Mouse (Mus musculus) hindbrain, embryonic 10.5 days (tissue): Measurements from ENCODE around the gene Plppr3. TPM values are rescaled to one million over a fixed set of nuclear protein-coding genes. Genes with fewer than 3 reads are reported as not detected.
A peak's percentile ranks its signal among the peaks of the same experiment; 100 is the strongest.

Source experiments
- DNase-seq: peaks from one replicate; pipeline ENCODE4 v3.0.0-alpha.2; 2017; ENCODE audit warnings: low spot score
- H3K27ac ChIP-seq: fragments of 300-500 bp; sonication (generic); 2 replicates; pipeline ENCODE4 v1.5.1; 2016; ENCODE audit warnings: mild to moderate bottlenecking, moderate library complexity
- H3K27me3 ChIP-seq: fragments of 300-500 bp; sonication (generic); 2 replicates; pipeline ENCODE4 v1.6.1; 2016; ENCODE audit warnings: mild to moderate bottlenecking; ENCODE audit not compliant: poor library complexity, insufficient read depth, severe bottlenecking
- H3K36me3 ChIP-seq: fragments of 300-500 bp; sonication (generic); 2 replicates; pipeline ENCODE4 v1.6.1; 2016; ENCODE audit warnings: mild to moderate bottlenecking, moderate library complexity
- H3K4me1 ChIP-seq: fragments of 300-500 bp; sonication (generic); replicated peaks from 2 replicates; pipeline ENCODE4 v1.6.1; 2016; ENCODE audit warnings: mild to moderate bottlenecking
- H3K4me3 ChIP-seq: fragments of 300-500 bp; sonication (generic); 2 replicates; pipeline ENCODE4 v1.5.1; 2016; ENCODE audit warnings: mild to moderate bottlenecking, moderate library complexity
- H3K9me3 ChIP-seq: fragments of 300-500 bp; sonication (generic); 2 replicates; pipeline ENCODE4 v1.6.1; 2016; ENCODE audit warnings: mild to moderate bottlenecking, moderate library complexity
- WGBS: fragments of 180-500 bp; shearing (Covaris S2); methylation state at CpG from one replicate; pipeline ENCODE4 v1.1.7; 2016; 5-methylcytosine and 5-hydroxymethylcytosine counted together
- polyA plus RNA-seq: library from polyadenylated mRNA; unstranded; fragments of >200 nt; fragmentation: Nextera tagmentation; extraction: Ambion mirVana; gene quantifications from 2 replicates; pipeline ENCODE4 v1.2.1, GENCODE M21; 2016

The Plppr3 gene
- polyA plus RNA-seq, result 122 and 205 TPM in 2 replicates

GRCm38 (mm10) chr10:79874290-79874862 is at the start of gene Plppr3, which contains the start of gene Prtn3:
TSS of gene Plppr3 (minus strand) at chr10:79874634.
TSS of gene Prtn3 (plus strand) at chr10:79874476.
- Histone ChIP-seq H3K27me3 (peaks cover 24% of the 10 kb centered on the region), H3K36me3 (peaks cover 34% of the 10 kb centered on the region), H3K27ac (peak within 1 kb of the TSS; percentile 98), H3K4me1 (peaks cover 47% of the 10 kb centered on the region), H3K9me3 (no peaks in the 10 kb centered on the region), H3K4me3 (peak within 1 kb of the TSS; percentile 75)
- DNase-seq, result peak; percentile 82
- under 1% methylated on average over 57 of the region's 57 CpGs for WGBS

- Histone ChIP-seq H3K9me3 (no peaks in the 10 kb centered on the region), H3K4me3 (peak overlapping the region; percentile 44), H3K36me3 (no peaks in the 10 kb centered on the region), H3K27ac (no peak overlapping the region), H3K4me1 (peaks cover 62% of the 10 kb centered on the region), H3K27me3 (peaks cover 84% of the 10 kb centered on the region)
- no peak for DNase-seq
- WGBS, result 2% methylated on average over 34 of the region's 34 CpGs
Measured at GRCm38 (mm10) chr10:79921572-79921971, 47.1 kb upstream of the Plppr3 start.

GRCm38 (mm10) chr10:79920958-79921535 is 46.6 kb upstream of the Plppr3 start, which contains the start of gene R3hdm4:
TSS of gene R3hdm4 (minus strand) at chr10:79921208.
- Histone ChIP-seq H3K36me3 (no peaks in the 10 kb centered on the region), H3K4me1 (peaks cover 62% of the 10 kb centered on the region), H3K27ac (peak within 1 kb of the TSS; percentile 53), H3K9me3 (no peaks in the 10 kb centered on the region), H3K4me3 (peak within 1 kb of the TSS; percentile 44), H3K27me3 (peaks cover 79% of the 10 kb centered on the region)
- DNase-seq, result no peak
- 4% methylated on average over 41 of the region's 41 CpGs for WGBS

GRCm38 (mm10) chr10:79920056-79920890 is 45.8 kb upstream of the Plppr3 start:
- H3K27ac ChIP-seq, result peak overlapping the region; percentile 53
- H3K4me3 ChIP-seq, result peak overlapping the region; percentile 44
- no peaks in the 10 kb centered on the region for H3K36me3 ChIP-seq
- peak; percentile 47 for DNase-seq
- WGBS, result 18% methylated on average over 26 of the region's 26 CpGs
- peaks cover 74% of the 10 kb centered on the region for H3K27me3 ChIP-seq
- no peaks in the 10 kb centered on the region for H3K9me3 ChIP-seq
- H3K4me1 ChIP-seq, result peaks cover 62% of the 10 kb centered on the region

- H3K4me1 ChIP-seq, result peaks cover 71% of the 10 kb centered on the region
- 4% methylated on average over 20 of the region's 21 CpGs for WGBS
- peaks cover 74% of the 10 kb centered on the region for H3K27me3 ChIP-seq
- DNase-seq, result no peak
- H3K9me3 ChIP-seq, result no peaks in the 10 kb centered on the region
- no peak overlapping the region for H3K27ac ChIP-seq
- peak overlapping the region; percentile 44 for H3K4me3 ChIP-seq
- no peaks in the 10 kb centered on the region for H3K36me3 ChIP-seq
Measured at GRCm38 (mm10) chr10:79919251-79919849, 44.9 kb upstream of the Plppr3 start.

GRCm38 (mm10) chr10:79918231-79919078 is 44.0 kb upstream of the Plppr3 start:
- peak; percentile 33 for DNase-seq
- Histone ChIP-seq H3K27ac (peak overlapping the region; percentile 23; the same call in 1 of the 2 replicates), H3K9me3 (no peaks in the 10 kb centered on the region), H3K4me1 (peaks cover 77% of the 10 kb centered on the region), H3K36me3 (peaks cover 2% of the 10 kb centered on the region; the same call in 1 of the 2 replicates), H3K27me3 (peaks cover 66% of the 10 kb centered on the region), H3K4me3 (peak overlapping the region; percentile 73)
- 4% methylated on average over 35 of the region's 35 CpGs for WGBS

- 70% methylated on average over 5 of the region's 5 CpGs for WGBS
- peaks cover 10% of the 10 kb centered on the region for H3K36me3 ChIP-seq
- no peaks in the 10 kb centered on the region for H3K9me3 ChIP-seq
- H3K4me1 ChIP-seq, result peaks cover 77% of the 10 kb centered on the region
- DNase-seq, result no peak
- peak overlapping the region; percentile 73 for H3K4me3 ChIP-seq
- no peak overlapping the region for H3K27ac ChIP-seq
- peaks cover 57% of the 10 kb centered on the region for H3K27me3 ChIP-seq
Measured at GRCm38 (mm10) chr10:79917532-79918100, 43.2 kb upstream of the Plppr3 start.

GRCm38 (mm10) chr10:79916808-79917531 is 42.5 kb upstream of the Plppr3 start, which contains the start of gene Kiss1r:
TSS of gene Kiss1r (plus strand) at chr10:79916971.
- peak within 1 kb of the TSS; percentile 73 for H3K4me3 ChIP-seq
- H3K9me3 ChIP-seq, result no peaks in the 10 kb centered on the region
- peaks cover 17% of the 10 kb centered on the region for H3K36me3 ChIP-seq
- WGBS, result 3% methylated on average over 42 of the region's 42 CpGs
- peaks cover 77% of the 10 kb centered on the region for H3K4me1 ChIP-seq
- peaks cover 51% of the 10 kb centered on the region for H3K27me3 ChIP-seq
- H3K27ac ChIP-seq, result peak within 1 kb of the TSS; percentile 92
- DNase-seq, result peak; percentile 86

- Histone ChIP-seq H3K36me3 (peaks cover 26% of the 10 kb centered on the region), H3K9me3 (no peaks in the 10 kb centered on the region), H3K27me3 (peaks cover 42% of the 10 kb centered on the region), H3K27ac (peak overlapping the region; percentile 92), H3K4me3 (peak overlapping the region; percentile 73), H3K4me1 (peaks cover 71% of the 10 kb centered on the region)
- no peak for DNase-seq
- 7% methylated on average over 8 of the region's 8 CpGs for WGBS
Measured at GRCm38 (mm10) chr10:79916081-79916480, 41.6 kb upstream of the Plppr3 start.

GRCm38 (mm10) chr10:79914948-79915596 is 40.6 kb upstream of the Plppr3 start:
- 74% methylated on average over 7 of the region's 7 CpGs for WGBS
- Histone ChIP-seq H3K4me1 (peaks cover 62% of the 10 kb centered on the region), H3K4me3 (peak overlapping the region; percentile 73; the same call in 1 of the 2 replicates), H3K27me3 (peaks cover 32% of the 10 kb centered on the region), H3K27ac (no peak overlapping the region), H3K9me3 (no peaks in the 10 kb centered on the region), H3K36me3 (peaks cover 34% of the 10 kb centered on the region)
- no peak for DNase-seq
